Mouse (Mus musculus) kidney, postnatal 0 days (tissue): ENCODE measurements around the gene Zfp365. TPM values are rescaled to one million over a fixed set of nuclear protein-coding genes. Genes with fewer than 3 reads are reported as not detected.

ENCODE experiments used
- ATAC-seq: fragments of 200-750 bp; cut with Nextera tagmentation; replicated peaks from 2 replicates; pipeline ENCODE4 v1.8.0; 2017; ENCODE audit warnings: low read depth, moderate number of reproducible peaks, moderate TSS enrichment, moderate library complexity; ENCODE audit not compliant: low FRiP score
- DNase-seq: peaks from one replicate; pipeline ENCODE4 v3.0.0-alpha.2; 2016; ENCODE audit warnings: low spot score
- H3K27ac ChIP-seq: fragments of 300-500 bp; sonication (generic); 2 replicates; pipeline ENCODE4 v1.5.1; 2014; ENCODE audit warnings: mild to moderate bottlenecking
- H3K27me3 ChIP-seq: fragments of 300-500 bp; sonication (generic); 2 replicates; pipeline ENCODE4 v1.6.1; 2014; ENCODE audit warnings: low read length, mixed read lengths; ENCODE audit not compliant: insufficient read depth
- H3K36me3 ChIP-seq: fragments of 300-500 bp; sonication (generic); 2 replicates; pipeline ENCODE4 v1.6.1; 2014; ENCODE audit warnings: low read length, mixed read lengths; ENCODE audit not compliant: insufficient read depth
- H3K4me1 ChIP-seq: fragments of 300-500 bp; sonication (generic); replicated peaks from 2 replicates; pipeline ENCODE4 v1.6.1; 2014; ENCODE audit warnings: antibody characterized with exemption, low read length, mixed read lengths; ENCODE audit not compliant: insufficient read depth
- H3K4me2 ChIP-seq: fragments of 300-500 bp; sonication (generic); 2 replicates; pipeline ENCODE4 v1.6.1; 2014; ENCODE audit warnings: mild to moderate bottlenecking, low read length, moderate library complexity, mixed read lengths
- H3K4me3 ChIP-seq: fragments of 300-500 bp; sonication (generic); replicated peaks from 2 replicates; pipeline ENCODE4 v1.5.1; 2014; ENCODE audit warnings: low read depth, low read length
- H3K9ac ChIP-seq: fragments of 300-500 bp; sonication (generic); 2 replicates; pipeline ENCODE4 v1.6.1; 2014; ENCODE audit warnings: low read depth, low read length
- H3K9me3 ChIP-seq: fragments of 300-500 bp; sonication (generic); replicated peaks from 2 replicates; pipeline ENCODE4 v1.6.1; 2016; ENCODE audit warnings: low read length, inconsistent platforms, mixed read lengths
- CTCF ChIP-seq: IDR thresholded peaks from 2 replicates; pipeline ENCODE4 v1.5.1; 2016; ENCODE audit warnings: antibody characterized with exemption, low read depth, mild to moderate bottlenecking, moderate library complexity
- WGBS: fragments of 180-500 bp; shearing (Covaris S2); extraction: QIAGEN DNeasy Blood & Tissue Kit; methylation state at CpG from one replicate; pipeline ENCODE4 v1.1.7; 2014; 5-methylcytosine and 5-hydroxymethylcytosine counted together
- polyA plus RNA-seq: library from polyadenylated mRNA; unstranded; fragments of >200 nt; fragmentation: Nextera tagmentation; extraction: Ambion mirVana; gene quantifications from 2 replicates; pipeline ENCODE4 v1.2.1, GENCODE M21; 2015

Gene Zfp365
- polyA plus RNA-seq, 1 experiment from 2014 or later = 0.63 TPM

DNA sequence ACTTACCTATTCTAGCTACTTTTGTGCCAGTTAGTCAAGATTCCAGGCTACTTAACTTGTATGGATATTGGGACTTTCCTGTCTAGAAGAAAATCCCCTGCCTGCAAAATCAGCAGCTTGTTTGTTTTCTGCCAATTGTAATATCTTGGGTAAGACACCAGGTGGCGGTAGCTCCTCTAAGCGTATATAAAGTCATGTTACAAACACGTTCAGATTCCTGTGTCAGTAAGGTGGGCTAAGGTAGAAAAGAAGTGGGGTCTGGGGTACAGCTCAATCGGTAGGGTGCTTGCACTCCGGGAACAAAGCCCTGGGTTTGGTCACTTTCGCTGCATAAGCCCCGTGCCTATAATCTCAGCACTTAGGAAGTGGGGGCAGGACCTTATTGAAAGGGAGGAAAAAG is 50.1 kb downstream of the Zfp365 start:
- WGBS = 9% methylated on average over 7 of the region's 7 CpGs

DNA sequence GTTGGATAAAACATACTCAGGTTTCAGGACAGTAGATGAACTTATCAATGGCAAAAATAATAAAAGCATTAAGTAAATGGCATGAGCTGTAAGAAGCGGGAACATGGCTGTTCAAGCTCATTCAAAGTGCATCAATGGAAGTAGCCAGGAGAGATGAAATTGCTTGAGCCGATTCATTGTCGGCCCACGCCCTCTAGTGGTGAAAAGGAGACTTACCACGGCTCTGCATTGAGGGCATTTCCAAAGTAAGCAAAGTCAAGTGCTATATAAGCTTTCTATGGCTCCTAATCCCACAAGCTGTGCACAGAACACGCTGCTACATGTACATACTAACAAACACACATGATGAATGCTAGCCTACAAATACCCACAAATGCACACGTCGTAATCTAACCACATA is 53.6 kb downstream of the Zfp365 start:
- WGBS = 14% methylated on average over 8 of the region's 8 CpGs
- Histone ChIP-seq H3K9me3 (no peaks in the 10 kb centered on the region), H3K27ac (no peak overlapping the region), H3K4me1 (no peaks in the 10 kb centered on the region), H3K4me3 (no peak overlapping the region), H3K27me3 (no peaks in the 10 kb centered on the region), H3K9ac (no peak overlapping the region), H3K36me3 (no peaks in the 10 kb centered on the region), H3K4me2 (no peak overlapping the region)
- ATAC-seq (no peak), DNase-seq (peak; percentile 96)
- TF ChIP-seq CTCF = peak; percentile 98

More for the DNA sequence above, 50.1 kb downstream of the Zfp365 start:
- no peaks in the 10 kb centered on the region for H3K27me3 ChIP-seq
- H3K4me2 ChIP-seq = peak overlapping the region; percentile 34; the same call in 1 of the 2 replicates
- ATAC-seq (no peak), DNase-seq (peak; percentile 68)
- no peak overlapping the region for H3K9ac ChIP-seq
- TF ChIP-seq CTCF = peak; percentile 75
- no peak overlapping the region for H3K4me3 ChIP-seq
- no peak overlapping the region for H3K27ac ChIP-seq
- no peaks in the 10 kb centered on the region for H3K36me3 ChIP-seq
- no peaks in the 10 kb centered on the region for H3K9me3 ChIP-seq
- no peaks in the 10 kb centered on the region for H3K4me1 ChIP-seq

DNA sequence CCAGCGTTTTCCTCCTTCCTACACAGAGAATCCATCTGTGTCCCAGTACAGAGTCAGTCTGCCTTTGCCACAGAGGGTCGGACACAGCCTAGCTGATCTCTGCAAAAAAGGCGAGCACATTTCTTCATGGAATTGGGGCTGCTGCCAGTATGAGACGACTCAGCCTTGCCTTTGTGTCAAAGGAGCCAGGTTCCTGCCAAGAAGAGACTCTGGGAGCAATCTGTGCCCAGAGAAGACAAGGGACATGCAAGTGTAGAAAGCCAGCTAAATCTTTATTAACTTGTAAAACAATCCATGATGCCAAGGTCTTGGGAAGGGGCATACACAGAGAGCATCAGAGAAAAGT is 54.9 kb downstream of the Zfp365 start:
- WGBS = 75% methylated on average over 4 of the region's 4 CpGs
- Histone ChIP-seq H3K4me2 (no peak overlapping the region), H3K9ac (no peak overlapping the region), H3K4me1 (no peaks in the 10 kb centered on the region), H3K36me3 (no peaks in the 10 kb centered on the region), H3K27me3 (no peaks in the 10 kb centered on the region), H3K27ac (no peak overlapping the region), H3K9me3 (no peaks in the 10 kb centered on the region), H3K4me3 (no peak overlapping the region)
- no peak for TF ChIP-seq CTCF
- ATAC-seq (no peak), DNase-seq (no peak)

DNA sequence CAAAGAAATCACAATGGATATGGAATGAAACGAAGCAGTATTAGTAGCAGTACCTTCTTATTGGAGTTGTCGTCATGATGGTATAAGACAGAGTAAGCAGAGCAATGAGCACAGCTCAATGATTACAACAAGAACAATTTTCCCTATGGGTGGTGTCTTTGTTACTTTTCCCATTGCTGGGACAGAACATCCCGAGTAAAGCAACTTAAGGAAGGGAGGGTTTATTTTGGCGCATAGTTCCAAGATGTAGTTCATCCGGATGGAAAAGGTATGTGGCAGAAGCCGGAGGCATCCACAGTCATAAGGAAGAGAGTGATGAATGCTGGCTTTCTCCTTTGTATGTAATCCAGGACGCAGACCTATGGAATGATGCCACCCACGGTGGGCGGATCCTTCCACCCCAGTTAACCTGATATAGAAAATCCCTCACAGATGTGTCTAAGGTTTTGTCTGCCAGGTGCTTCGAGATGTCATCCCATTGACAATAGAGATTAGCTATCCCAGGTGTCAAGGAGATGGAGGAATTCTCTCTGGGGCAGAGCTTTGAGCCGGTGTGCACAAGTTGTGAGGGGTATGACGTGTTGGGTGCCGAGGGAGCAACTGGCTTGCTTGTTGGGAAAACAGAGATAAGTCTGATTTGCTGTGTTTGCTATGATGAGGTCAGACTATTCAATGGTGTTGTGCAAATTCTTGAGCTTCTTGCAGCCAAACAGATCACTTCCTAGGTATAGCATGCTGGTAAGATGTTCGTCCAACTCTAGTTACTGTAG is 55.5 kb downstream of the Zfp365 start:
- TF ChIP-seq CTCF = no peak
- Histone ChIP-seq H3K27me3 (no peaks in the 10 kb centered on the region), H3K27ac (no peak overlapping the region), H3K4me1 (no peaks in the 10 kb centered on the region), H3K4me2 (no peak overlapping the region), H3K9ac (no peak overlapping the region), H3K36me3 (no peaks in the 10 kb centered on the region), H3K9me3 (no peaks in the 10 kb centered on the region), H3K4me3 (no peak overlapping the region)
- no peak for ATAC-seq
- no peak for DNase-seq
- 93% methylated on average over 14 of the region's 14 CpGs for WGBS

DNA sequence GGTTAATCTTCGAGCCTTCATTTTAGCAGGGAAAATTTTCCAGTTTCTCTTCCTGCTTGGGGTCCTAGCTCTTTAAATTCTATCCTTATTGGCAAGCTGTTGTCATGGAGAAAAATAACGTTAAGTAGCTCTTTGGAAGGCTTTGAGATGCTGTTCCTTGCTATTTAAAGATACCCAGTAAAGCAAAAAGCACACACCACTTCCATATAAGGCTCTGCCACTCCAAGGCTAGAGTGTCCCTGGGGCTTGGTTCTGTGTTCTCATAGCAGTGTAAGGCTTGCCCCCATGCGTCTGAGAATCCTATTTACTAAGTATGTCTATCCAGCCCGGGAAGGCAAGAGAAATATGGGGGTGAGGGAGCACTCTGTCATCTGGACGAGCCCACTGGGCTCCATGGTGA is 56.7 kb downstream of the Zfp365 start:
- DNase-seq (no peak), ATAC-seq (no peak)
- 60% methylated on average over 5 of the region's 5 CpGs for WGBS
- no peak for TF ChIP-seq CTCF
- H3K27ac ChIP-seq = no peak overlapping the region
- H3K4me1 ChIP-seq = no peaks in the 10 kb centered on the region
- H3K9me3 ChIP-seq = no peaks in the 10 kb centered on the region
- no peak overlapping the region for H3K4me2 ChIP-seq
- H3K9ac ChIP-seq = no peak overlapping the region
- H3K36me3 ChIP-seq = no peaks in the 10 kb centered on the region
- no peaks in the 10 kb centered on the region for H3K27me3 ChIP-seq
- no peak overlapping the region for H3K4me3 ChIP-seq

DNA sequence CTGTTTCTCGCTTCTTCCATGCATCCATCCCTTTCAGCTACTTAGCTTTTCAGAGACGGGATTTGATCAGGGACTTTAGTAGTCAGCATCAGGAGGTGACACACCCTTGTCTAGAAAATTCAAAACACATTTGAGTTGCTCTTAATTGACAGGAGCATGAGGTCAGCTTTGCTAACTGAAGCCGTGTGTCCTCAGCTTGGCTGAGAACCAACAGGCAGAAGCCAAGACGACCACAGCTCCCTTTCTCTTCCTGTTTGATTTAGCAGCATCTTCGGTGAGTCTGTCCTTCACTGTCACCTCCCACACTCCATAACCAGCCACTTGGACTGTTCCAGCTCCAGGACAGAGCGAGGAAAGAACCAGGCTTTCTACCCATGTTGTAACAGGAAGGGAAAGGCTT is 60.1 kb downstream of the Zfp365 start:
- Histone ChIP-seq H3K27me3 (no peaks in the 10 kb centered on the region), H3K4me3 (no peak overlapping the region), H3K27ac (no peak overlapping the region), H3K9ac (no peak overlapping the region), H3K4me2 (no peak overlapping the region), H3K4me1 (no peaks in the 10 kb centered on the region), H3K9me3 (no peaks in the 10 kb centered on the region), H3K36me3 (no peaks in the 10 kb centered on the region)
- TF ChIP-seq CTCF = no peak
- 57% methylated on average over 6 of the region's 6 CpGs for WGBS
- ATAC-seq (no peak), DNase-seq (no peak)

DNA sequence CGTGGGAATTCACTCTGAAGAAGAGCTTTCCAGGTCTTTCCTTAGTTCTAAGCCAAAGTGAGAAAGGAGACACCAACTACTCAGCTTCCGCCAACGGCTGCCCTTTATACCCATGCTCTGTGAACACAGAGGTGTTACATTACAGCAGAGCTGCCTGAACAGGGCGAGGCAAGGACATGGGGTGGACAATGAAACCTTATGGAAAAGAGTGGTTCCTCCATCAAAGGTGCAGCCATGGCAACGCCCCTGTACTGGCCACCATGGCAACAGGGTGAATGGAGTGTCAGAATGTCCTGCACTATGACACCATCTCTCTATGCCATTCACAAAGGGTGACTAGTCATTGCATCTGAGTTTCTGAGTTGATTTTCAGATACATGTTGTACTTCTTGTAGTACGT is 61.4 kb downstream of the Zfp365 start:
- WGBS = 48% methylated on average over 6 of the region's 6 CpGs
- no peak overlapping the region for H3K4me2 ChIP-seq
- H3K4me3 ChIP-seq = no peak overlapping the region
- H3K9ac ChIP-seq = no peak overlapping the region
- H3K27me3 ChIP-seq = no peaks in the 10 kb centered on the region
- H3K27ac ChIP-seq = no peak overlapping the region
- peak; percentile 15 for DNase-seq
- H3K9me3 ChIP-seq = no peaks in the 10 kb centered on the region
- H3K36me3 ChIP-seq = no peaks in the 10 kb centered on the region
- H3K4me1 ChIP-seq = no peaks in the 10 kb centered on the region
- no peak for ATAC-seq
- no peak for TF ChIP-seq CTCF
